ENCODE assay signal across 20 mouse cellular contexts in the genomic region with DNA sequence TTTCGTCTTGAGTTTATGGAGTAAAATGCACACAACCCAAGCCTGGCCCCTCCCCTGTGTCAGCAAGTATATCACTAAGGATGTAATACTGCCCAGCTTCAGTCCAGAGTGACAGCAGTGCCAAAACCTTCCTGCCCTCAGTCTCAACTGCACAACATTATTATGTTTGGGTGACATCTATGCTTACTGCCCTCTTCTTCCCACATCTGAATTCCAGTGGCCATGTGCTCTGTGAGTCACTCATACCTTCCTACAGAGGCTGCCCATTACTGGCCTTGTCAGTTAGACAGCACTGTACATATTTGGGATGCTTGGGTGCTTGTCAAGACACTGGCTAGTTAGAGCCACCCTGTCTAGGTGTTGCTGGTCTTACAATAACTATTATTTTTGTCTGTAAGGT. TPM values are rescaled to one million over a fixed set of nuclear protein-coding genes. Genes with fewer than 3 reads are reported as not detected.
DNase-seq lines count a peak whose midpoint lies in the region; ATAC-seq lines count a peak whose summit lies in the region.
"Had no signal": no experiment of that assay in that cellular context is flagged by ENCODE, and none has a peak within 500 bp of the region (broad histone marks: within the 10 kb centered on the region; RNA-seq: fewer than 3 reads in every experiment).

No protein-coding gene starts in this region.

- H3K27ac ChIP-seq in heart, embryonic 15.5 days, result peak overlapping the region; percentile 39
- H3K27ac ChIP-seq in macrophage, result peak overlapping the region; percentile 98
- H3K27ac ChIP-seq in hindbrain, embryonic 16.5 days (ENCODE audit: low read depth, low read length), result no peak overlapping the region
- H3K27ac ChIP-seq: embryonic facial prominence, embryonic 15.5 days; forebrain, embryonic 13.5 days; hindbrain, embryonic 15.5 days; limb, embryonic 12.5 days; liver, embryonic 13.5 days; lung, embryonic 15.5 days had no signal

- no peak overlapping the region for H3K4me3 ChIP-seq in heart, embryonic 15.5 days
- H3K4me3 ChIP-seq in macrophage (ENCODE audit: inconsistent target), result no peak overlapping the region
- no peak overlapping the region for H3K4me3 ChIP-seq in hindbrain, embryonic 16.5 days (ENCODE audit: low read length)
- H3K4me3 ChIP-seq: embryonic facial prominence, embryonic 15.5 days; forebrain, embryonic 13.5 days; hindbrain, embryonic 15.5 days; limb, embryonic 12.5 days; liver, embryonic 13.5 days; lung, embryonic 15.5 days had no signal

- H3K79me2 ChIP-seq in macrophage (ENCODE audit: inconsistent target), result peaks cover 100% of the 10 kb centered on the region

- H3K4me1 ChIP-seq in heart, embryonic 15.5 days (replicated peaks), result peaks cover 82% of the 10 kb centered on the region
- H3K4me1 ChIP-seq in hindbrain, embryonic 16.5 days (ENCODE audit: control insufficient read depth, insufficient read depth, low read depth, low read length), result peaks cover 9% of the 10 kb centered on the region; the same call in 1 of the 2 replicates

- H3K27me3 ChIP-seq in heart, embryonic 15.5 days, result no peaks in the 10 kb centered on the region
- H3K27me3 ChIP-seq in hindbrain, embryonic 16.5 days (replicated peaks; ENCODE audit: control insufficient read depth, insufficient read depth, low read length), result no peaks in the 10 kb centered on the region
- H3K27me3 ChIP-seq: embryonic facial prominence, embryonic 15.5 days; forebrain, embryonic 13.5 days; hindbrain, embryonic 15.5 days; limb, embryonic 12.5 days; liver, embryonic 13.5 days; lung, embryonic 15.5 days had no signal

- H3K9ac ChIP-seq in heart, embryonic 15.5 days, result 0 out of 2 replicates have a peak overlapping the region, but pooled peaks have one; percentile 1
- H3K9ac ChIP-seq in hindbrain, embryonic 16.5 days (ENCODE audit: low read depth, low read length), result no peak overlapping the region
- H3K9ac ChIP-seq: embryonic facial prominence, embryonic 15.5 days; forebrain, embryonic 13.5 days; hindbrain, embryonic 15.5 days; limb, embryonic 12.5 days; liver, embryonic 13.5 days; lung, embryonic 15.5 days had no signal

- WGBS in heart, embryonic 15.5 days, result 39% methylated on average over 1 of the region's 1 CpGs
- 76% methylated on average over 1 of the region's 1 CpGs for WGBS in macrophage (ENCODE audit: missing documents)
- WGBS in hindbrain, embryonic 16.5 days, result 100% methylated on average over 1 of the region's 1 CpGs

- ATAC-seq in heart, embryonic 15.5 days (replicated peaks; ENCODE audit: insufficient number of reproducible peaks, insufficient read depth, low FRiP score, low read depth), result no peak
- ATAC-seq in hindbrain, embryonic 16.5 days, result no peak
- ATAC-seq: forebrain, embryonic 13.5 days had no signal

- DNase-seq in cerebellum, adult 9-11 months, result peak; percentile 27
- no peak for DNase-seq in cerebellum, adult 9-10 months
- DNase-seq in heart, adult 9 months (ENCODE audit: low spot score in 2 of 2), result no peak
- peak; percentile 71 for DNase-seq in NIH3T3 (ENCODE audit: low read depth)
- DNase-seq: kidney, adult 18-20 months; kidney, postnatal 10 days; layer of hippocampus, adult 9-11 months; liver, embryonic 13.5 days; midbrain, embryonic 14.5 days; thymus, postnatal 36 days had no signal

- no peak overlapping the region for H3K4me2 ChIP-seq in heart, embryonic 15.5 days
- no peak overlapping the region for H3K4me2 ChIP-seq in hindbrain, embryonic 16.5 days (ENCODE audit: low read length)
- H3K4me2 ChIP-seq: embryonic facial prominence, embryonic 15.5 days; forebrain, embryonic 13.5 days; hindbrain, embryonic 15.5 days; limb, embryonic 12.5 days; liver, embryonic 13.5 days; lung, embryonic 15.5 days had no signal

- peaks cover 4% of the 10 kb centered on the region; the same call in 1 of the 2 replicates for H3K36me3 ChIP-seq in heart, embryonic 15.5 days
- no peaks in the 10 kb centered on the region; the same call in 1 of the 2 replicates for H3K36me3 ChIP-seq in macrophage (ENCODE audit: inconsistent target)
- H3K36me3 ChIP-seq in hindbrain, embryonic 16.5 days (ENCODE audit: control insufficient read depth, insufficient read depth, low read length), result no peaks in the 10 kb centered on the region

- no peaks in the 10 kb centered on the region for H3K9me3 ChIP-seq in heart, embryonic 15.5 days (replicated peaks)
- H3K9me3 ChIP-seq in hindbrain, embryonic 16.5 days (ENCODE audit: control insufficient read depth, low read length), result no peaks in the 10 kb centered on the region
- H3K9me3 ChIP-seq: embryonic facial prominence, embryonic 15.5 days; forebrain, embryonic 13.5 days; hindbrain, embryonic 15.5 days; limb, embryonic 12.5 days; liver, embryonic 13.5 days; lung, embryonic 15.5 days had no signal

RNA-seq across cellular contexts. Expression of a gene that starts 10.1 kb away (rescaled TPM):
- polyA plus RNA-seq in heart, embryonic 15.5 days (2015; fragmentation: Nextera tagmentation; extraction: Ambion mirVana), result 67.0 and 93.4 TPM in 2 replicates
- total RNA-seq in macrophage (2018; cell fraction: chromatin; rRNA removed), result 100 to 1,000 TPM in 25 of 26 experiments, 10 to 100 TPM in 1; 94.5 to 340 (median 169) TPM
- total RNA-seq in macrophage (2018; cell fraction: cytosol; rRNA removed), result 10 to 100 TPM; 31.1 to 80.6 (median 57.8) TPM
- 100 to 1,000 TPM in 14 of 26 experiments, 10 to 100 TPM in 12; 48.9 to 325 (median 105) TPM for total RNA-seq in macrophage (2018; cell fraction: nucleus; rRNA removed)
- 33.5 to 87.9 TPM (median 87.4 TPM) in 3 replicates for polyA plus RNA-seq in macrophage (2018)
- 106 and 112 TPM in 2 replicates for polyA plus RNA-seq in hindbrain, embryonic 16.5 days (2015; fragmentation: Nextera tagmentation; extraction: Ambion mirVana)

RNA-seq across cellular contexts. Expression of a gene that starts 13.9 kb away (rescaled TPM):
- 10.1 and 15.0 TPM in 2 replicates for polyA plus RNA-seq in heart, embryonic 15.5 days (2015; fragmentation: Nextera tagmentation; extraction: Ambion mirVana)
- total RNA-seq in macrophage (2018; cell fraction: chromatin; rRNA removed), result 10 to 100 TPM in 3 of 26 experiments, 1 to 10 TPM in 23; 1.3 to 12.4 (median 5.2) TPM
- total RNA-seq in macrophage (2018; cell fraction: cytosol; rRNA removed), result 1 to 10 TPM; 1.3 to 6.7 (median 3.3) TPM
- total RNA-seq in macrophage (2018; cell fraction: nucleus; rRNA removed), result 10 to 100 TPM in 2 of 26 experiments, 1 to 10 TPM in 24; 1.6 to 28.4 (median 4.3) TPM
- 2.5 to 17.1 TPM (median 6.2 TPM) in 3 replicates for polyA plus RNA-seq in macrophage (2018)
- 4.5 and 6.7 TPM in 2 replicates for polyA plus RNA-seq in hindbrain, embryonic 16.5 days (2015; fragmentation: Nextera tagmentation; extraction: Ambion mirVana)

RNA-seq across cellular contexts. Expression of a gene that starts 20.8 kb away (rescaled TPM):
- polyA plus RNA-seq in heart, embryonic 15.5 days (2015; fragmentation: Nextera tagmentation; extraction: Ambion mirVana), result 61.1 and 81.1 TPM in 2 replicates
- total RNA-seq in macrophage (2018; cell fraction: chromatin; rRNA removed), result 100 to 1,000 TPM in 3 of 26 experiments, 10 to 100 TPM in 23; 29.5 to 116 (median 76.4) TPM
- 10 to 100 TPM; 30.0 to 50.6 (median 39.5) TPM for total RNA-seq in macrophage (2018; cell fraction: cytosol; rRNA removed)
- total RNA-seq in macrophage (2018; cell fraction: nucleus; rRNA removed), result 10 to 100 TPM; 26.4 to 93.3 (median 45.4) TPM
- polyA plus RNA-seq in macrophage (2018), result 31.2 to 42.2 TPM (median 38.7 TPM) in 3 replicates
- polyA plus RNA-seq in hindbrain, embryonic 16.5 days (2015; fragmentation: Nextera tagmentation; extraction: Ambion mirVana), result 119 and 127 TPM in 2 replicates

RNA-seq across cellular contexts. Expression of a gene that starts 20.9 kb away (rescaled TPM):
- 13.7 and 17.2 TPM in 2 replicates for polyA plus RNA-seq in heart, embryonic 15.5 days (2015; fragmentation: Nextera tagmentation; extraction: Ambion mirVana)
- 1 to 10 TPM; 1.1 to 4.3 (median 1.8) TPM for total RNA-seq in macrophage (2018; cell fraction: chromatin; rRNA removed)
- under 1 TPM in 23 of 26 experiments, not detected in 3; 0.07 to 0.38 (median 0.18) TPM for total RNA-seq in macrophage (2018; cell fraction: cytosol; rRNA removed)
- total RNA-seq in macrophage (2018; cell fraction: nucleus; rRNA removed), result 1 to 10 TPM in 20 of 26 experiments, under 1 TPM in 6; 0.33 to 3.4 (median 1.4) TPM
- polyA plus RNA-seq in macrophage (2018), result 0.22 to 0.28 TPM in 2 of 3 replicates, not detected in the other
- polyA plus RNA-seq in hindbrain, embryonic 16.5 days (2015; fragmentation: Nextera tagmentation; extraction: Ambion mirVana), result 6.5 and 6.8 TPM in 2 replicates

RNA-seq across cellular contexts. Expression of a gene that starts 40.0 kb away (rescaled TPM):
- polyA plus RNA-seq in heart, embryonic 15.5 days (2015; fragmentation: Nextera tagmentation; extraction: Ambion mirVana), result 2.6 and 5.0 TPM in 2 replicates
- total RNA-seq in macrophage (2018; cell fraction: chromatin; rRNA removed), result 1 to 10 TPM in 1 of 26 experiments, not detected in 25; 1.2 TPM
- total RNA-seq in macrophage (2018; cell fraction: cytosol; rRNA removed), result not detected
- not detected for total RNA-seq in macrophage (2018; cell fraction: nucleus; rRNA removed)
- polyA plus RNA-seq in macrophage (2018), result not detected in 3 replicates
- 227 and 252 TPM in 2 replicates for polyA plus RNA-seq in hindbrain, embryonic 16.5 days (2015; fragmentation: Nextera tagmentation; extraction: Ambion mirVana)
- total RNA-seq: MEL; neutrophil, adult 5-6 weeks had no signal

Comparison
In these comparisons a context has a peak if more than half of its experiments do, and no peak if none do; other contexts are left out.
1. DNase-seq: peak in cerebellum, adult 9-11 months (single experiment) and NIH3T3 (single experiment); none in cerebellum, adult 9-10 months (single experiment) and heart, adult 9 months (0 of 2).